In the genomic region with DNA sequence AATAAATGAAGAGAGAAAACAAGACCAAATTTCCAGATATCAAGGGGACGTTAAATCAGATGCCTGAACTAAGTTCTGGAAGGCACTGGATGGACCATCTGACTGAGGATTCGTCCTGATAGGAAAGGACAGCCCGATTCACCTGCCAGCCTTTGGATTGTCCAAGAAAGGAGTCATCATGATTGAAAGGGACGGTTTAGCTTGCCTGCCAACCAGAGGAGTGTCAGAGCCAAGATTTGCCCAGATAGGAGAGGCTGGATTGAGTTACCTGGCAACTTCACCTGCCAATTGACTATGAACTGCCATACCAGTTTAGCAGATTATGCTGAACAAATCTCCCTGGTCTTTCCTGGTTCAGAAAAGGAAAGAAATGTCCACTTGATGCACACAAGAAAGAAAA, we compare ENCODE assay signal across 18 mouse cellular contexts.
DNase-seq lines count a peak whose midpoint lies in the region.
"Had no signal": no experiment of that assay in that cellular context is flagged by ENCODE, and none has a peak within 500 bp of the region (broad histone marks: within the 10 kb centered on the region; RNA-seq: fewer than 3 reads in every experiment).

No protein-coding gene starts in this region.

- H3K9me3 ChIP-seq in hindbrain, embryonic 10.5 days = no peaks in the 10 kb centered on the region
- H3K9me3 ChIP-seq: embryonic facial prominence, embryonic 13.5 days; embryonic facial prominence, embryonic 15.5 days; forebrain, embryonic 13.5 days; forebrain, embryonic 15.5 days had no signal

- 88% methylated on average over 4 of the region's 4 CpGs for WGBS in hindbrain, embryonic 10.5 days

- no peaks in the 10 kb centered on the region for H3K4me1 ChIP-seq in hindbrain, embryonic 10.5 days (replicated peaks)
- H3K4me1 ChIP-seq: embryonic facial prominence, embryonic 13.5 days; embryonic facial prominence, embryonic 15.5 days had no signal

- no peak overlapping the region for H3K4me3 ChIP-seq in hindbrain, embryonic 10.5 days
- H3K4me3 ChIP-seq: embryonic facial prominence, embryonic 13.5 days; embryonic facial prominence, embryonic 15.5 days; erythroblast, embryonic 14.5 days; forebrain, embryonic 13.5 days; forebrain, embryonic 15.5 days had no signal

- peak; percentile 78 for DNase-seq in cerebellum, postnatal 14 days
- DNase-seq in cerebellum, adult 18-20 months = no peak
- DNase-seq in fat pad, adult 2 months (ENCODE audit: extremely low read depth, low read depth, low spot score) = peak; percentile 3
- DNase-seq in gonadal fat pad, adult 2 months (ENCODE audit: low read depth) = peak; percentile 2
- no peak for DNase-seq in hindbrain, embryonic 10.5 days (ENCODE audit: low spot score)
- DNase-seq: adrenal gland, adult 2 months; adrenal gland, postnatal 10 days; adrenal gland, postnatal 25 days; cerebellum, adult 11-12 months; cerebellum, adult 8-10 months; cerebellum, postnatal 36 days; embryo, embryonic 11 days; forebrain, postnatal 0 days had no signal

- H3K27ac ChIP-seq in hindbrain, embryonic 10.5 days = no peak overlapping the region
- H3K27ac ChIP-seq: embryonic facial prominence, embryonic 13.5 days; embryonic facial prominence, embryonic 15.5 days; forebrain, embryonic 13.5 days; forebrain, embryonic 15.5 days had no signal

- H3K27me3 ChIP-seq in hindbrain, embryonic 10.5 days (ENCODE audit: insufficient read depth, poor library complexity, severe bottlenecking) = no peaks in the 10 kb centered on the region
- H3K27me3 ChIP-seq: embryonic facial prominence, embryonic 13.5 days; embryonic facial prominence, embryonic 15.5 days; forebrain, embryonic 13.5 days; forebrain, embryonic 15.5 days had no signal

- no peaks in the 10 kb centered on the region for H3K36me3 ChIP-seq in hindbrain, embryonic 10.5 days
- H3K36me3 ChIP-seq: embryonic facial prominence, embryonic 13.5 days; embryonic facial prominence, embryonic 15.5 days; forebrain, embryonic 15.5 days had no signal

Comparison
In these comparisons a context has a peak if more than half of its experiments do, and no peak if none do; other contexts are left out.
1. DNase-seq: peak in cerebellum, postnatal 14 days (2 of 2), fat pad, adult 2 months (single experiment) and gonadal fat pad, adult 2 months (single experiment); none in cerebellum, adult 18-20 months (0 of 2) and hindbrain, embryonic 10.5 days (single experiment).